Mouse (Mus musculus) lung, postnatal 0 days (tissue): ENCODE measurements around the gene Adgre5.

Source experiments
- CTCF ChIP-seq: IDR thresholded peaks from 2 replicates; pipeline ENCODE4 v1.5.1; 2016; ENCODE audit warnings: antibody characterized with exemption, mild to moderate bottlenecking
- EP300 ChIP-seq: IDR thresholded peaks from 2 replicates; pipeline ENCODE4 v1.6.1; 2016; ENCODE audit warnings: antibody characterized with exemption, mild to moderate bottlenecking, control low read depth

GRCm38 (mm10) chr8:83695351-83696106 is 45.6 kb downstream of the Adgre5 start:
- no peak for TF ChIP-seq CTCF
- no peak for TF ChIP-seq EP300
